Mouse (Mus musculus) embryonic facial prominence, embryonic 10.5 days (tissue): ENCODE measurements at regions not wholly inside any gene's neighbourhood (a gene's known extent, or its start where the extent isn't known, plus 50 kb on each side); places are given as distances from the start of the nearest gene placed in this dataset.

Experiments
- DNase-seq: peaks from one replicate; pipeline ENCODE4 v3.0.0-alpha.2; 2017; ENCODE audit warnings: low spot score
- H3K27ac ChIP-seq: fragments of 300-500 bp; sonication (generic); replicated peaks from 2 replicates; pipeline ENCODE4 v1.5.1; 2016; ENCODE audit warnings: mild to moderate bottlenecking
- H3K27me3 ChIP-seq: fragments of 300-500 bp; sonication (generic); replicated peaks from 2 replicates; pipeline ENCODE4 v1.6.1; 2016; ENCODE audit warnings: low read depth, mild to moderate bottlenecking; ENCODE audit not compliant: poor library complexity, severe bottlenecking
- H3K36me3 ChIP-seq: fragments of 300-500 bp; sonication (generic); replicated peaks from 2 replicates; pipeline ENCODE4 v1.6.1; 2016; ENCODE audit warnings: mild to moderate bottlenecking, moderate library complexity
- H3K4me1 ChIP-seq: fragments of 300-500 bp; sonication (generic); 2 replicates; pipeline ENCODE4 v1.6.1; 2016
- H3K4me3 ChIP-seq: fragments of 300-500 bp; sonication (generic); 2 replicates; pipeline ENCODE4 v1.5.1; 2016; ENCODE audit warnings: mild to moderate bottlenecking, moderate library complexity
- H3K9me3 ChIP-seq: fragments of 300-500 bp; sonication (generic); 2 replicates; pipeline ENCODE4 v1.6.1; 2016; ENCODE audit warnings: mild to moderate bottlenecking
- WGBS: fragments of 180-500 bp; shearing (Covaris S2); methylation state at CpG from one replicate; pipeline ENCODE4 v1.1.7; 2016; 5-methylcytosine and 5-hydroxymethylcytosine counted together

DNA sequence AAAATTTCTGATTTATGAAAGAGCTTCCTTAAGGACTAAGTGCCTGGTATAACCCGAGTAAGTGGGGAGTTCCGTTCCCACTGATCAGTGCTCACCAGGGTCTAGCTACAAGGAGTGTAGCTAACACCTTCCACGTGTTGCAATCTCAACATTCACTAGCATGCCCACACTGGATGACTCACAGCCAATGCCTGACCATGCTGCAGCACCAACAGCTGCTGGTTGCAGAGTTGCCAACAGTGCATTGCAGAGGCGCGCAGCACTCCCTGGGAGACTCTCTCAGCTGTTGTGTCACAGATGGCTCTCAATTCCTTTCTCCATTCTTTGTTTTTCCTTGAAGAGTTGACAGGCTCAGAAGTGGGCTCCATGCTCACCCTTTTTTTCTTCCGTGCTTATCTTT is 787.5 kb upstream of the Tenm3 start:
- H3K4me3 ChIP-seq: no peak overlapping the region
- 83% methylated on average over 6 of the region's 6 CpGs for WGBS
- no peaks in the 10 kb centered on the region for H3K9me3 ChIP-seq

DNA sequence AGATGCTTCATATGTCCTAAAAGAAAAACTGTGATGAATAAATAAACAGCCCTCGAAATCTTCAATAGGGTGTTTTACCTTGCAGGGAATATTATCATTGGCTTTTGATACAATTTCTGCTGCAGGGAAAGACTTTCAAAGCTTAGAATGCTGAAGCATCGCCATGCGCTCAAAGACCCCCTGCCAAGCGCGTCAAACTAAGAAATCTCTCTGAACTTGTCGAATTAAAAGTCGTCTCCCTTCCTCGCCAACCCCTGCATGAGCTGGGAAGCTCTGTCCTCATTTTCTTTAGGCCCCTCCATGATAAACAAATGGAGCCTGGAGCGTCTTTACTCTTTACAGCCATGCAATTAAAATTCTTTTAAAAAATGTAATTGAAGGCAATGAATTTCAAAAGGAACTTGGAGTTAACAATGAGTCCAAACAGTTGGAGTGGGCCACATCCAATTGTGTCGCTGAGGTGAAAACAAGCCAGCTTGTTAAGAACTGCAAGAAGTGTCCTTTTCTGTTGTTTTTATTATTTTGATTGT is 784.3 kb upstream of the Tenm3 start:
- H3K4me1 ChIP-seq: no peaks in the 10 kb centered on the region
- H3K27me3 ChIP-seq: no peaks in the 10 kb centered on the region

More for the DNA sequence above, 787.5 kb upstream of the Tenm3 start:
- Histone ChIP-seq H3K4me1 (no peaks in the 10 kb centered on the region), H3K27ac (no peak overlapping the region), H3K36me3 (no peaks in the 10 kb centered on the region), H3K27me3 (no peaks in the 10 kb centered on the region)
- no peak for DNase-seq

DNA sequence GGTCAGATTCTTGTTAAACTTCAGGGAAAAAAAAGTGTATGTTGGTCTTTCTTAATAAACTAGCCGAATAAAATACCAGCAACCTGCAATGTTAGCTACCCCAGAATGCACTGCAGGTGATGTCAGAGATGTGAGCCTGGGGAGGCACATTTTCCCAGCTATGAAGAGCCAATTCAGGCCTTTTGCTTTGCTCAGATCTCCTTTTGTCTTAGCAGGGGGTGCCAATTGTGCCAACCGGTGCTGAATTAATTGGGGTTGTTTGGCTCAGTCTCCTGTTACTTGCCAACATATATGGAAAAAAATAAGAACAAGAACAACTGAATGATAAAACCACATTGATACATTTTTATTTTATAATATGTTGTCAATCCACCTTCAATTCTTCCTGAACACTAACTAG is 751.8 kb upstream of the Tenm3 start:
- Histone ChIP-seq H3K27me3 (no peaks in the 10 kb centered on the region), H3K4me3 (no peak overlapping the region), H3K9me3 (no peaks in the 10 kb centered on the region), H3K36me3 (no peaks in the 10 kb centered on the region), H3K4me1 (no peaks in the 10 kb centered on the region), H3K27ac (no peak overlapping the region)
- 76% methylated on average over 2 of the region's 2 CpGs for WGBS
- DNase-seq: no peak

More for the DNA sequence above, 784.3 kb upstream of the Tenm3 start:
- WGBS: 27% methylated on average over 10 of the region's 10 CpGs
- no peaks in the 10 kb centered on the region for H3K9me3 ChIP-seq
- no peak overlapping the region for H3K4me3 ChIP-seq
- DNase-seq: no peak
- no peak overlapping the region for H3K27ac ChIP-seq
- H3K36me3 ChIP-seq: no peaks in the 10 kb centered on the region

DNA sequence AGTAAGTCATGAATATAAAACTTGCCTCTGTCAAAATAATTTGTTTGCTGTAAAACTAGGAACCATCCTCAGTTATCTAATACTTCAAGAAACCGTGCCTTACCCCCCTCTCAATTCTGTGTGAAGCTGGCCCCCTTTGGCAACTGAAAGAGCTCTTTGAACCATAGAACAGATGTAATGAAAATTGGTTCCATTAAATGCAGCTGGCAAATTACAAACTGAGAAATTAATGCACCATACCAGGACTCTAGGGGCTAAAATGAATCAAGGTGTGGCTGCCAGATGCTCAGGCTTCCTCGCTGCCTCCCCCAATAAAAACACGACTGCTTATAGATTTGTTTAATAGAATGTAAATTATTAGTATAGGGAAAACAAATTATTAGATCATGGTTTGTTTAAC is 723.7 kb upstream of the Tenm3 start:
- WGBS: 63% methylated on average over 3 of the region's 3 CpGs
- Histone ChIP-seq H3K36me3 (no peaks in the 10 kb centered on the region), H3K4me3 (no peak overlapping the region), H3K27me3 (no peaks in the 10 kb centered on the region), H3K4me1 (no peaks in the 10 kb centered on the region; the same call in 1 of the 2 replicates), H3K27ac (no peak overlapping the region), H3K9me3 (no peaks in the 10 kb centered on the region)
- DNase-seq: no peak

DNA sequence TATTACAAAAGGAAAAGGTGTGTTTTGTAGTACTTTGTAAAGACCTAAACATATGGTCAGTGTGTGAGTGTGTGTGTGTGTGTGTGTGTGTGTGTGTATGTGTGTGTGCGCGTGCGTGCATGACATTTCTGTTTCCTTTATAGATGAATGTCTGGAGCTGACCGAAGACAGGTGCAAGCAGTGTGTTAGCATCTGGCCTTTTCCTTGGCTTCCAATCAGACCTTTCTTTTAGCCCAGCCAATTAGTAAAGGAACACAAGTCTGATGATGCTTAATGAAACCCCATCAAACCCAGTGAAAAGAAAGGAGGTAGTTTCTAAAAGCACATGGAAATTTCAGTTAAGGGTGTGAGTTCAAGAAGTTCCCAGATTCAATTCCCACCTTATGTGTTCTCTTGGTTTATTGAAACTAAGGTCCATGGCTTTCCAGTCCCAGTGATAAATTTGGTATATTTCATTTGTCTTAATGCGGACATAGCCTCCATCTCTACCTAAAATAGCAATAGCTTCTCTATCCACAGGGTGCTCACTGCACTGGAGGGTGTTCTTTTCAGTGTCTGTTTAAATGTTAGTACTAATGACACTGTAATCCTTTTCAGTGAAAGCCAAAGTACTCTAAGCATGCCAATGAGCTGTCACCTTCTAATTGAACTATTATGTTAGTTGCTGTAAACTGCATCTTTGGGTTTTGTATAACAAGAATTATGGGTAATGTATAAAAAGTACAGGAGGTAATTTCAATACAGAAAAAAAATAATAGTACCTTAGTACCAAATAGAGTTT is 719.9 kb upstream of the Tenm3 start:
- DNase-seq: no peak
- H3K4me3 ChIP-seq: no peak overlapping the region
- 89% methylated on average over 5 of the region's 5 CpGs for WGBS

DNA sequence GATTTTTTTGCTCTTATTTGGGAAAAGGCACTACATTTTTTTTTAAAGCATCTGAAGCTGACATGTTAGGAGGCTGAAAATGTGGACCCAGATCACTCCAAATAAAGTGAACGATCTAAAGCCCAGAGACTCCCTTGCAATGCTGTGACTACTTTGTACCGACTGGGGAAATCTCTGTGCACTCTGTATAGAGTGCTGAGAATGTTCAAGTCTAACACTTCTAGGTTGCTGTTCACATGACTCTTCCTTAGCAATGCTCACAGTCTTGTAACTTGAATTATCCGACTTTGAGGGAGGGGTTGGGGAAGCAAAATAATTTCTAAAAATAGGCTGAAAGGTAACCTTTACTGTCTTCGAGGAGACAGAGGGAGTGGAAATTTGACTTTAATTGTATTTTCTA is 719.2 kb upstream of the Tenm3 start:
- Histone ChIP-seq H3K27ac (no peak overlapping the region), H3K4me1 (no peaks in the 10 kb centered on the region; the same call in 1 of the 2 replicates), H3K9me3 (no peaks in the 10 kb centered on the region), H3K36me3 (no peaks in the 10 kb centered on the region), H3K27me3 (no peaks in the 10 kb centered on the region), H3K4me3 (no peak overlapping the region)
- WGBS: 84% methylated on average over 4 of the region's 4 CpGs
- DNase-seq: no peak

More for the DNA sequence above, 719.9 kb upstream of the Tenm3 start:
- Histone ChIP-seq H3K36me3 (no peaks in the 10 kb centered on the region), H3K4me1 (no peaks in the 10 kb centered on the region; the same call in 1 of the 2 replicates), H3K27ac (no peak overlapping the region), H3K27me3 (no peaks in the 10 kb centered on the region), H3K9me3 (no peaks in the 10 kb centered on the region)

DNA sequence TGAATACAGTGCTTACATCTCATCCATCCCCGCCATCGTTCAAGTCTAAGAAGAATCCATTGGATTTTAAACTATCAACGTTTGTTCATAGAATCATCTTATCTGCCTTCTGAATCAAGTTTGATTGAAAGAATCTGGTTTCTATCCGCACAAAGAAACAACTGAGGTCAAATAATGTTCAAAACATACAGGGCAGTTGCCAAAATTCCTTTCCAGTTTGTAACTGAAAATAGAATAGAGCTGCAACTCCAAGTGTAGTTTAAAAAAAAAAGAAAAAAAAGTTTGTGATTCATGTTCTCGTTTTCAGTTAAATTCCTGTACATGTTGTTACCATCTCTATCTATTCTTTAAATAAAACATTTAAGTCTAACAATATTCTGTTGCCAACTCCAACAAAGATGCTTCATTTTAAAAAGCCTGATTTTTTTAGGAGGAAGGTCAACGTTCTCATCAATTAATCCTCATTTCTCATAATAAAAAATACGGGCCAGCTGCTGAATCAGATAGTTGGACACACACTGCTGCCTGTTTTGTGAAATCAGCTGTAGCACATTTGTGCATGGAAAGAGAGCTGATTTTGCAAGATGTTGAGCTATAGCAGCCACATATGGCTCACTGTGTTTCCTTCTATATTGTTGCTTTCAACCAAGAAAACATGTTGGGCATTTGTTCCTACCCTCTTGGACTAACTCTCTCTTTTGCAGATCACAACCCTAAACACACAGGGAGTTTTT is 712.1 kb upstream of the Tenm3 start:
- no peak for DNase-seq
- H3K4me3 ChIP-seq: no peak overlapping the region
- no peaks in the 10 kb centered on the region for H3K9me3 ChIP-seq
- H3K27ac ChIP-seq: no peak overlapping the region
- H3K4me1 ChIP-seq: no peaks in the 10 kb centered on the region
- WGBS: 85% methylated on average over 7 of the region's 7 CpGs
- H3K36me3 ChIP-seq: no peaks in the 10 kb centered on the region
- H3K27me3 ChIP-seq: no peaks in the 10 kb centered on the region

DNA sequence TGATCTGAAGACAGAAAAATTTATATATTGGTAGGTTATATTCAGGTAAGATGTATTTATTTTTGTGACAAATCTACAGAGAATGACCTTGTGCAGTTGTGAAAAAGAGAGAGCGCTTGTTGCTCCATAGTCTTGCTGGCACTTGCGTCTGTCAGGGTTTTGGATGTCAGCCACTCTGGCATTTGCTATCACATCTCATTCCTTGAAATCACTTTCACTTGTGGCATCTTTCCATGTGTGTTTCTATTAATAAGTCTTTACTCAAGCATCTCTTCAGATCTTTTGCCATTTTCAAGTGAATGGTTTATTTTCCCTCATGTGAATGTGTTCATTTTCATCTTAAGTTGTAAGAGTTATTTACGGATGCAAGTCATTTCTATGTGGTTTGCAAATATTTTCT is 709.4 kb upstream of the Tenm3 start:
- H3K36me3 ChIP-seq: no peaks in the 10 kb centered on the region
- no peak overlapping the region for H3K4me3 ChIP-seq
- no peaks in the 10 kb centered on the region for H3K27me3 ChIP-seq
- no peaks in the 10 kb centered on the region for H3K4me1 ChIP-seq
- no peak overlapping the region for H3K27ac ChIP-seq
- no peak for DNase-seq
- H3K9me3 ChIP-seq: no peaks in the 10 kb centered on the region
- WGBS: 90% methylated on average over 3 of the region's 3 CpGs

DNA sequence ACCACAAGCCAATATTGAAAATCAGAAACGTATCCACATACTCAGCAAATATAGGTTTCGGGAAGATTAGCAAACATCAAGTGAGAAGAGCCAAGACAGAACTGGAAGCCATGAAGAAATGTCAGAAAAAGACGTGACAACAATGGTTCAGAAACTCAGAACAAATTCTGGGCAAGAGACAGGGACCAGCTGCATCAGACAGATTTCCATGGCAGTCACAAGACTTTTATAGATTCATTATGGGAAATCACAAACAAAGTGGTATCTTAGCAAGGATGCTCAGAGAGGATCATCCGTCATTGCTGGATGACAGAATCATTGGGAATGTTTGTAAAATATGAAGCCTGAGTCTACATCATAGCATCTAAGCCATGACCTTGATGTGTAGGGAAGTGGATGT is 699.6 kb upstream of the Tenm3 start:
- no peaks in the 10 kb centered on the region for H3K9me3 ChIP-seq
- H3K27me3 ChIP-seq: no peaks in the 10 kb centered on the region
- no peaks in the 10 kb centered on the region for H3K36me3 ChIP-seq
- WGBS: 92% methylated on average over 4 of the region's 4 CpGs
- no peak for DNase-seq
- H3K4me3 ChIP-seq: no peak overlapping the region
- H3K27ac ChIP-seq: no peak overlapping the region
- H3K4me1 ChIP-seq: peaks cover 6% of the 10 kb centered on the region; the same call in 1 of the 2 replicates

DNA sequence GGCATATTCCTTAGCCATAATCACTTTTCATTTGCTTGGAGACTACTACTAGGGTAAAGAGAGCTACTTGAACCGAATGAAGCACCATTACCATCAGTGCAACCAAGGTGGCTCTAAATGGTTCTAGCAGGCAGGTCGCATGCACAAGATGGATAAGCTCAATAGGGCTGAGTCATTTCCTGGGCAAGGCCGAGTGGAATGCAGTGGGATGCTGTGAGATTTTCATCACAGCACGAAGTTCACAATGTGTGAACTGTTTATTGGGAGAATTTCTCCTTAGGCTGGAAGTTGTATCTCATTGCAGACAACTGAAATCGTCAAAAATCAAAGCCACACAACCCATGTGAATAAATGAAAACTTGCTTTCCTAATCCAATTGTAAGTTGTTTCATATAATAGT is 697.6 kb upstream of the Tenm3 start:
- Histone ChIP-seq H3K9me3 (no peaks in the 10 kb centered on the region), H3K4me3 (no peak overlapping the region), H3K36me3 (no peaks in the 10 kb centered on the region), H3K27me3 (no peaks in the 10 kb centered on the region), H3K27ac (no peak overlapping the region), H3K4me1 (no peaks in the 10 kb centered on the region)
- WGBS: 78% methylated on average over 5 of the region's 5 CpGs
- no peak for DNase-seq

DNA sequence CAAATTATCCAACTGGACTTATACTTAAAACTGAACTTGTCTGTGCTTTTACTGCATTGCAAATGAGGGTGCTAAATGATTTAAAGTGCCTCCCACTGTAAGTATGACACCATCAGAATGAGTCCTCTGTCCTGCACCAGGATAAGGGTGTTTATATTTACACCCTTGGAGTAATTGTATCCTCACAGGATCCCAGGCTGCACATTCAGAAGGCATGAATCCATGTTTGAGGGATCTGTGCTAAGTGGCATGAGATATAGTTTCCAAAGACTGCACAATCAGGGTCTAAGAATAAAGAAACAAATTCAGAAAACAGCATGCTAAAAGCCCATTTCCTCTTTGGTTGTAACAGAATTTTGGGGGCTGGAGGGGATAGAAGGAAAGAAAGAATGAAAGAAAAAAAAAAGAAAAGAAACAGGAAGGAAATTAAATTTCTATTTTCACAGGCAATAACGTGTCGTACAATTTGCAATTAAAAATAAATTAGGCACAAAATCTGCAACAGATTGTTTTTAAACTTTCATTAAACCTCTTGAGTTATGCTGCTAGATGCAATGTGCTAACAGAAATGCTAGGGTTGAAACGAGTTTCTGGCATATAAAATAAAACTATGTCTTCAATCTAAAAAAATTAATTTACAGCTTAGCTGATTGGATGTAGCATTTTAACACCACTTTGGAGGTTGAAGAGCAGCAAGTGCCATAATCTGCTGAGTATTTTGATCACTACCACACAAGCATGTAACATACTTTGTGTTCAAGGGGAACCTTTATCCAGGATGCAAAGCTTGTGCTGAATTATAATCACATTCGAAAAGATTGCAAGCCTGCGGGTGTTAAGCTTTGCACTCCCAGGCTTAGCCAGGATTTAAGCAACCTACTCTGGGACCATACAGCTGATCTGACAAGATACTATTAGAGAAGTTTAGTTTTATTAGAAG is 689.9 kb upstream of the Tenm3 start:
- WGBS: 84% methylated on average over 5 of the region's 5 CpGs
- Histone ChIP-seq H3K9me3 (no peaks in the 10 kb centered on the region), H3K4me3 (no peak overlapping the region), H3K36me3 (no peaks in the 10 kb centered on the region), H3K4me1 (no peaks in the 10 kb centered on the region), H3K27ac (no peak overlapping the region), H3K27me3 (no peaks in the 10 kb centered on the region)
- DNase-seq: no peak

DNA sequence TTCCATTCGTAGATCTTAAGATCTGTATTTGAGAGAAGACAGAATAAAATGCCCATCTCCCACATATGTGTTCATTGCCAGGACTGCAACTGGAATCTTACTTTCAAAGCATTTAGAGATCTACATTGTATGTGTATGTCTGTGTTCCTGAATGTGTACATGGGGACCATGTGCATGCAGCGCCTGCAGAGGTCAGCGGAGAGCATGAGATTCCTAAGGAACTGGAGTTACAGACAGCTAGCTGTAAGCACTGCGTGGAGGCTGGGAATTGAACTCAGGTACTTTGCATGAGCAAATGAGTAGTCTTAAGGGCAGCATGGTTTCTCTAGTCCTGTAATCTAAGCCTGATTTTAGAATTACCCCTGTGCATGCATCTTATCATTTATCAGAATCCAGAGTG is 685.5 kb upstream of the Tenm3 start:
- no peaks in the 10 kb centered on the region for H3K9me3 ChIP-seq
- H3K4me1 ChIP-seq: no peaks in the 10 kb centered on the region
- WGBS: 72% methylated on average over 4 of the region's 4 CpGs
- no peaks in the 10 kb centered on the region for H3K36me3 ChIP-seq
- no peak overlapping the region for H3K4me3 ChIP-seq
- no peaks in the 10 kb centered on the region for H3K27me3 ChIP-seq
- peak; percentile 42 for DNase-seq
- no peak overlapping the region for H3K27ac ChIP-seq
